Mouse (Mus musculus): ENCODE results near the gene Nedd9. TPM values are rescaled to one million over a fixed set of nuclear protein-coding genes. Genes with fewer than 3 reads are reported as not detected.

Nedd9 gene
- polyA plus RNA-seq (2015; fragmentation: Nextera tagmentation; extraction: Ambion mirVana) = 11.8 and 13.0 TPM in 2 replicates

GRCm38 (mm10) chr13:41486606-41487408 lies at the start of gene Nedd9:
TSS of gene Nedd9 (minus strand) at chr13:41487362.

GRCm38 (mm10) chr13:41273927-41274650 lies 213.1 kb downstream of the Nedd9 start, which contains the start of gene Gm17364:
TSS of gene Gm17364 (minus strand) at chr13:41273977.

Other genes with a start within 250 kb of the Nedd9 start
- 31.0 and 32.6 TPM in 2 replicates for gene Smim13, start 237.5 kb downstream of the Nedd9 start, polyA plus RNA-seq (2015; fragmentation: Nextera tagmentation; extraction: Ambion mirVana)
- not detected in 2 replicates for gene Gm17364, start 213.4 kb downstream of the Nedd9 start, polyA plus RNA-seq (2015; fragmentation: Nextera tagmentation; extraction: Ambion mirVana)
- 32.0 and 34.7 TPM in 2 replicates for gene Tmem170b, start 118.5 kb upstream of the Nedd9 start, polyA plus RNA-seq (2015; fragmentation: Nextera tagmentation; extraction: Ambion mirVana)